Mouse (Mus musculus) T-helper 1 cell (primary cell): ENCODE measurements at regions not wholly inside any gene's neighbourhood (a gene's known extent, or its start where the extent isn't known, plus 50 kb on each side); places are given as distances from the start of the nearest gene placed in this dataset.

Source experiments
- in situ Hi-C: fragments of 300-600 bp; cut with MboI, MseI; formaldehyde crosslinking; loops from one replicate; pipeline ENCODE4 v1.15.1; 2025; ENCODE audit warnings: high pct_unique_total_duplicates

- in situ Hi-C loops, result no loop called here
Observed at GRCm38 (mm10) chr3:105223671-105224070, 157.0 kb downstream of the 4930564D02Rik start.

- in situ Hi-C loops, result no loop called here
Observed at GRCm38 (mm10) chr3:105227551-105227950, 160.9 kb downstream of the 4930564D02Rik start.

- in situ Hi-C loops, result no loop called here
Observed at GRCm38 (mm10) chr3:105228401-105228800, 161.8 kb downstream of the 4930564D02Rik start.

GRCm38 (mm10) chr3:105241048-105241447 lies 174.4 kb downstream of the 4930564D02Rik start:
- in situ Hi-C loops, result no loop called here

- in situ Hi-C loops, result no loop called here
Observed at GRCm38 (mm10) chr3:105257096-105257495, 190.5 kb downstream of the 4930564D02Rik start.

- in situ Hi-C loops, result no loop called here
Observed at GRCm38 (mm10) chr3:105275241-105275640, 176.9 kb upstream of the Kcnd3 start.

GRCm38 (mm10) chr3:105280971-105281370 lies 171.2 kb upstream of the Kcnd3 start:
- in situ Hi-C loops, result no loop called here

- in situ Hi-C loops, result no loop called here
Observed at GRCm38 (mm10) chr3:105281686-105282085, 170.4 kb upstream of the Kcnd3 start.

GRCm38 (mm10) chr3:105298273-105298672 lies 153.9 kb upstream of the Kcnd3 start:
- in situ Hi-C loops, result no loop called here

- in situ Hi-C loops, result no loop called here
Observed at GRCm38 (mm10) chr3:105300693-105301548, 151.2 kb upstream of the Kcnd3 start.

- in situ Hi-C loops, result no loop called here
Observed at GRCm38 (mm10) chr3:105307676-105308075, 144.5 kb upstream of the Kcnd3 start.

- in situ Hi-C loops, result no loop called here
Observed at GRCm38 (mm10) chr3:105309020-105309419, 143.1 kb upstream of the Kcnd3 start.

GRCm38 (mm10) chr3:105353268-105353667 lies 98.9 kb upstream of the Kcnd3 start:
- in situ Hi-C loops, result no loop called here

GRCm38 (mm10) chr3:105354123-105354931 lies 97.8 kb upstream of the Kcnd3 start:
- in situ Hi-C loops, result no loop called here

GRCm38 (mm10) chr3:105357511-105357910 lies 94.6 kb upstream of the Kcnd3 start:
- in situ Hi-C loops, result no loop called here

- in situ Hi-C loops, result no loop called here
Observed at GRCm38 (mm10) chr3:105359636-105360035, 92.5 kb upstream of the Kcnd3 start.

GRCm38 (mm10) chr3:105364685-105365084 lies 87.4 kb upstream of the Kcnd3 start:
- in situ Hi-C loops, result no loop called here

GRCm38 (mm10) chr3:105366806-105367205 lies 85.3 kb upstream of the Kcnd3 start:
- in situ Hi-C loops, result no loop called here

- in situ Hi-C loops, result no loop called here
Observed at GRCm38 (mm10) chr3:105367972-105368371, 84.2 kb upstream of the Kcnd3 start.

GRCm38 (mm10) chr3:105372371-105372828 lies 79.7 kb upstream of the Kcnd3 start:
- in situ Hi-C loops, result no loop called here

GRCm38 (mm10) chr3:105374306-105374705 lies 77.8 kb upstream of the Kcnd3 start:
- in situ Hi-C loops, result no loop called here

GRCm38 (mm10) chr3:105374836-105375235 lies 77.3 kb upstream of the Kcnd3 start:
- in situ Hi-C loops, result no loop called here

GRCm38 (mm10) chr3:105375383-105375782 lies 76.7 kb upstream of the Kcnd3 start:
- in situ Hi-C loops, result no loop called here
